Mouse (Mus musculus): ENCODE measurements around the gene Ptpn13. TPM values are rescaled to one million over a fixed set of nuclear protein-coding genes. Genes with fewer than 3 reads are reported as not detected.

Ptpn13 gene
- total RNA-seq, 1 experiment from 2014 or later, result 0.47 TPM

DNA sequence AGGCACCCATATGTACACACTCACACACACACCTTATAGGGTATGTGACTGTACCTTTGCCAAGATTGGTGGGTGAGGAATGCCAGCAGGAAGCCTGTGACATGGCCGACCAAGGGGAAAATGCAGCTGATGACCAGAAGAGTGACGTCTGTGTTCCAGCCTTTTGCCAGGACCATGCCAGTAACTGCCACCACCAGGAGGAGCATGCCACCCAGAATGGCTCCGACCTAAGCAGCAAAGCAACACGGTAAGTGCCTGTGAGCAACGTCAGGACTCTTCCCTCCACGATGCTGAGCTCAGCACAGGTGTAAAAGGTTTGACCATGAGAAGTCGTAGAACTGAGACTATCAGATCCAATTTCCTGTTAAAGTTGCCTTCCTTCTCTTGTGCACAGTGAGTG is 187.3 kb downstream of the Ptpn13 start:
- no peak for ATAC-seq (ENCODE audit: extremely low read depth, insufficient number of reproducible peaks, low FRiP score, poor library complexity, severe bottlenecking)

DNA sequence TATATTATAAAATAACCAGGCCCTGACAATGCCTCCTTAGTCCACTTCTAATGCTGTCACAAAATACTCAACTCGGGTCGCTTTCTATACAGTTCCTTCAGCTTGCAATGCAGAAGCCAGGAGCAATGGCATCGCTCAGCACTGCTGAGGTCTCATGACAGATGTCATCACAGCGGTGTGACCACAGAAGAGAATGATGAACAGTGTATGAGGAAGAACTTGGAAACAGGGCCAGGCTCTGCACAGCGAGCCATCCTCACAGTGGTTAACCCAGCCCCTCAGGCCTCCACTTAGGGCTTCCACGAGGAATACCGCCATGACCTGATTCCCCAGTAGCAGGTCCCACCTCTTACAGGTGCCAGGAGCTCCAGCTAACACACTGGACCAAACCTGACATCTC is 189.4 kb downstream of the Ptpn13 start:
- ATAC-seq (ENCODE audit: extremely low read depth, insufficient number of reproducible peaks, low FRiP score, poor library complexity, severe bottlenecking), result no peak

- ATAC-seq (ENCODE audit: extremely low read depth, insufficient number of reproducible peaks, low FRiP score, poor library complexity, severe bottlenecking), result no peak
Measured at GRCm38 (mm10) chr5:103617191-103617590, 192.2 kb downstream of the Ptpn13 start.

DNA sequence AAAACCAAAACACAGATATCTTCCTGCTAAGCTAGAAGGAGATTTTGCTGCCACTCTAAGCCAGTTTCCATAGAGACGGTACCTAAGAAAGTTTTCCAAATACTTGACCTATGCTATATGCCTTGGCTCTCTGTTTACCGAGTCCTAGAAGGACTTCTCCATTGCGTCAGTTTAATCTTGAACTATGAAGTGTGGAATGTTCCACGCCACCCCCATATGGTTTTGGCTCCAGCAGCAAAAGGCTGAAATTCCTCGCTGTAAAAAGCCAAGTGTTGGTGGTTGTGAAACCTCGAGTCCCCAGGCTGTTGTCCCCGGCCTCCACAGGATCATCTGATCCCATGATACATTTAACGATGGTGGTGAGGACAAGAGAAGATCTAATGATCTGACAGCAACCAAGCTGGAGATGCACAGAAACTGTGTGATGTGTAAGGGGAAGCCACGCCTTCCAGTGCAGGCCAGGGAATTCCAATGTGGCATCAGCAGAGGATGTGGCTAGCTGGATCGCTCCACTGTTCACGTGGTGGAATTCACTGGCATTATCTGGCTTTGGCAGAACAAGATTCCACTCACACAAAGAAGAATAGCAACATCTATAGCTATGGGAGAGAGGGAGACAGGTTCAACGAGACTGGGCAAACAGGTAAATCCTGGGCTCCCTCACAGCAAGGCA is 195.4 kb downstream of the Ptpn13 start:
- no peak for ATAC-seq (ENCODE audit: extremely low read depth, insufficient number of reproducible peaks, low FRiP score, poor library complexity, severe bottlenecking)

DNA sequence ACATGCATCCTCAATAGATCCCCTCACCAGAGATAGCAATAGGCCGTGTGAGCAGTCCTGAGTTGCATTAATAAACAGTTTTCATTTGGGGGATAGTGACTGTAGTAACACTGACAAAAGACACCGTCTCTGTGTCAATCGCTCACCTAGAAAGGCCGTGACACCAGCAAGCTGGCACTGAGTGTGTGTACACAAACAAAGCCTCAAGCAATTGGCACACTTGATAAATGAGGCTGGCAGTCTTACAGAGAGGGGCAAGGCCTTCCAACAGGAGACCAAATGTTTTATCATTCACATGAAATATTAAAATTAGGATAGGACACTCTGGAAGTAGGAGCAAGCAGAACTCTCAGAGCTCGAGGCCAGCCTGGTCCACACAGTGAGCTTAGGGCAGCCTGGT is 197.3 kb downstream of the Ptpn13 start:
- no peak for ATAC-seq (ENCODE audit: extremely low read depth, insufficient number of reproducible peaks, low FRiP score, poor library complexity, severe bottlenecking)

- no peak for ATAC-seq (ENCODE audit: extremely low read depth, insufficient number of reproducible peaks, low FRiP score, poor library complexity, severe bottlenecking)
Measured at GRCm38 (mm10) chr5:103624831-103625230, 199.8 kb downstream of the Ptpn13 start.

- ATAC-seq (ENCODE audit: extremely low read depth, insufficient number of reproducible peaks, low FRiP score, poor library complexity, severe bottlenecking), result no peak
Measured at GRCm38 (mm10) chr5:103628499-103628898, 203.5 kb downstream of the Ptpn13 start.

GRCm38 (mm10) chr5:103629111-103629764 is 204.2 kb downstream of the Ptpn13 start, which contains the start of gene Slc10a6:
Gene Slc10a6 (minus strand): TSS chr5:103629403.
- no peak for ATAC-seq (ENCODE audit: extremely low read depth, insufficient number of reproducible peaks, low FRiP score, poor library complexity, severe bottlenecking)

DNA sequence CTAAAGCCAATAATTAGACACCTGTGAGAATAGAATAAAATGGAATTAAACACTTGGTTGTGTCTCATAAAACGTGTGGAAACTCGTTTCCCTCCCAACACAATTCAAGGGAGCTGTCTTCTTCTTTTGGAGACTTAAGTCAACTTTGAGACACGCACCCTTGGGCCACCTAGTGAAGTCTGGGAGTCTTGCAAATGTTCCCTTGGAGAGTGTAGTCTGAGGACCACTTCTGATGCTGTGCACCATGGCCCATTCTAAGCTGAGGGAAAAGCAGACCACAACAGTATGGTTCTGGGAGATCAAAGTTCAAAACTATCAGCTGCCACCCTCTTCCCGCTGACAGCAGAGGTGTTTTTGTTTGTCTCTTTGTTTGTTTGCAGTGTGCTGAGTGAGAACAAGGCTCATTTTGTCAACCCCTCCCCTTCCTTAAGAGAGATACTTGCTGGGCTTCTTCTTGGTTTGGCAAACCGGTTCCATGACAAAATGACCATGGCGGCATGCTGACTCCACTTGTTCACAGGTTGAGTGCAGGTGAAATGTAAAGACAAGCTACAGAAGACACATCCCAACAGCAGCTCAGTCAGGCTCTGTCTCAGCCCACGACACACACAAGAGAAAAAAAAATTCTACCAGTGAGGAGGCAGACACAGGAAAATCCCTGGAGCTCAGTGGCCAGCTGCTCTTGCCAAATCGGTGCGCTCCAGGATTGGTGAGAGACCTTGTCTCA is 205.0 kb downstream of the Ptpn13 start:
- ATAC-seq (ENCODE audit: extremely low read depth, insufficient number of reproducible peaks, low FRiP score, poor library complexity, severe bottlenecking), result no peak

- ATAC-seq (ENCODE audit: extremely low read depth, insufficient number of reproducible peaks, low FRiP score, poor library complexity, severe bottlenecking), result no peak
Measured at GRCm38 (mm10) chr5:103637162-103637561, 212.2 kb downstream of the Ptpn13 start.

DNA sequence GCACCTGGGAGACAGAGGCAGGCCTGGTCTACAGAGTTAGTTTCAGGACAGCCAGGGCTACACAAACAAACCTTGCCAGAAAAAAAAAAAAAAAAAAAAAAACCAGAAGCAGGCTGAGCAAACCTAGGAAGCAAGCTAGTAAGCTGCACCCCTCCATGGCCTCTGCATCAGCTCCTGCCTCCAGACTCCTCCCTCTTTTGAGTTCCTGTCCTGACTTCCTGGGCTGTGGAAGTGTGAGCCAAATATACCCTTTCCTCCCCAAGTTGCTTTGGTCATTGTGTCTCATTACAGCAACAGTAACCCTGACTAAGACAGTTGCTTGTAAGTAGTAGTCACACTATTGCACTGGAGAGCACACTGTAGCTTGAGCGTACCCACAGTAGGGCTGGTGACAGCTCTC is 219.2 kb downstream of the Ptpn13 start:
- ATAC-seq (ENCODE audit: extremely low read depth, insufficient number of reproducible peaks, low FRiP score, poor library complexity, severe bottlenecking), result no peak

DNA sequence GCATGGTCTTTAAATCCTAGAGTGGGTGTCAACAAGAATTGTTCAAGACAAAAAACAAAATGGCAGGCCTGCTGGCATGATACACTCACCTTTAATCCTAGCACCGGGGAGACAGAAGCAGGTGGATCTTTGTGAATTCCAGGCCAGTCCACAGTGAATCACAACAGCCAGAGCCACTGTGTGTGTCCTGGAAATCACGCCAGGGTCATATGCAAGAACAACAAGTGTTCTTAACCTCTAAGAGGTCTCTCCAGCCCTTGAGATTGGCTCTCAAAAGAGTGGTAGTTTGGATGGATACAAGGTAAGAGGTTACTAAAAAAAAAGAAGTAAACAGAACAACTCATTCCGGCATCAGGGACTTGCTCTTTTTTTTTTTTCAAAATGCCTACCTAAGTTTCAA is 222.3 kb downstream of the Ptpn13 start:
- no peak for ATAC-seq (ENCODE audit: extremely low read depth, insufficient number of reproducible peaks, low FRiP score, poor library complexity, severe bottlenecking)

Other genes starting within 250 kb of the Ptpn13 start
- not detected in 2 replicates for gene Mapk10, start 213.9 kb upstream of the Ptpn13 start, total RNA-seq (2017)
- gene Slc10a6, start 204.2 kb downstream of the Ptpn13 start, total RNA-seq (2017), result not detected in 2 replicates
- gene 1700016H13Rik, start 230.8 kb downstream of the Ptpn13 start, total RNA-seq (2017), result not detected in 2 replicates

All from neutrophil, adult 5-6 weeks (primary cell).